Mouse (Mus musculus) bone marrow macrophage, adult 2 months (primary cell): ENCODE data around the gene Ptprg.

ENCODE experiments used
- CTCF ChIP-seq: IDR thresholded peaks from 2 replicates; pipeline ENCODE4 v1.5.1; 2012; ENCODE audit warnings: low read depth, mild to moderate bottlenecking, low read length, moderate library complexity
- POLR2A ChIP-seq: IDR thresholded peaks from 2 replicates; pipeline ENCODE4 v1.6.1; 2012; ENCODE audit warnings: mild to moderate bottlenecking, low read depth, low read length, borderline replicate concordance

DNA sequence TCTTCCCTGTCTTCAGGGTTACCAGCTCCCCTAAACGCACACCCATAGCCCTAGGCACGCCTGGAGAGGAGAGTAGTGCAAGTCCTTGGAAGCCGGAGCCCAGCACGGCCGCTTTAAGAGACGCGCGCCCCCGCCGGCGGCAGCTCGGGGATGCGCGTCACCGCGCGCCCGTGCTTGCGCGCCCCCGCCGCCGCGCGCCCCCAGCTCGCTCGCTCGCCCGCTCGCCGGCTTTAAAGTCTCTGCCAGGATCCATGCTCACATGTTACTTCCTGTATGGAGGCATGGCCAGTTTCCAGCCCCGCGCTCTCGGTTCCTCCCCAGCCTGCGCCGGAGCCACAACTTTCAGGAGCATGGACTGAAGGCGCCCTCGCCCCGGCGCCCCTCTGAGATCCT lies at the start of gene Ptprg:
- TF ChIP-seq CTCF (no peak), POLR2A (no peak)
